Mouse (Mus musculus) forebrain, postnatal 0 days (tissue): ENCODE results near the gene Hdhd3. TPM values are rescaled to one million over a fixed set of nuclear protein-coding genes. Genes with fewer than 3 reads are reported as not detected.

Source experiments
- ATAC-seq: fragments of 200-750 bp; cut with Nextera tagmentation; 2 replicates; pipeline ENCODE4 v1.8.0; 2017; ENCODE audit warnings: mild to moderate bottlenecking, moderate library complexity
- DNase-seq: peaks from one replicate; pipeline ENCODE4 v3.0.0-alpha.2; 2015
- H3K27ac ChIP-seq: fragments of 300-500 bp; sonication (generic); 2 replicates; pipeline ENCODE4 v1.5.1; 2014; ENCODE audit warnings: low read depth, mild to moderate bottlenecking, antibody characterized with exemption, low read length, moderate library complexity, mixed read lengths
- H3K27me3 ChIP-seq: fragments of 300-500 bp; sonication (generic); 2 replicates; pipeline ENCODE4 v1.6.1; 2014; ENCODE audit warnings: mild to moderate bottlenecking, low read length, mixed read lengths; ENCODE audit not compliant: insufficient read depth
- H3K36me3 ChIP-seq: fragments of 300-500 bp; sonication (generic); 2 replicates; pipeline ENCODE4 v1.6.1; 2014; ENCODE audit warnings: mild to moderate bottlenecking, moderate library complexity; ENCODE audit not compliant: insufficient read depth
- H3K4me1 ChIP-seq: fragments of 300-500 bp; sonication (generic); 2 replicates; pipeline ENCODE4 v1.6.1; 2014; ENCODE audit warnings: antibody characterized with exemption; ENCODE audit not compliant: insufficient read depth
- H3K4me2 ChIP-seq: fragments of 300-500 bp; sonication (generic); 2 replicates; pipeline ENCODE4 v1.6.1; 2014; ENCODE audit warnings: low read depth, mild to moderate bottlenecking, moderate library complexity
- H3K4me3 ChIP-seq: fragments of 300-500 bp; sonication (generic); 2 replicates; pipeline ENCODE4 v1.5.1; 2014; ENCODE audit warnings: low read depth, low read length, mixed read lengths
- H3K9ac ChIP-seq: fragments of 300-500 bp; sonication (generic); 2 replicates; pipeline ENCODE4 v1.6.1; 2014; ENCODE audit warnings: mild to moderate bottlenecking
- H3K9me3 ChIP-seq: fragments of 300-500 bp; sonication (generic); 2 replicates; pipeline ENCODE4 v1.6.1; 2016; ENCODE audit warnings: low read length
- CTCF ChIP-seq: sonication (generic); IDR thresholded peaks from 2 replicates; pipeline ENCODE4 v1.5.1; 2016; ENCODE audit warnings: antibody characterized with exemption, control low read depth, low read depth
- WGBS: fragments of 180-500 bp; shearing (Covaris S2); extraction: QIAGEN DNeasy Blood & Tissue Kit; methylation state at CpG from one replicate; pipeline ENCODE4 v1.1.7; 2014; 5-methylcytosine and 5-hydroxymethylcytosine counted together
- polyA plus RNA-seq: library from polyadenylated mRNA; unstranded; fragments of >200 nt; fragmentation: Nextera tagmentation; extraction: Ambion mirVana; gene quantifications from 2 replicates; pipeline ENCODE4 v1.2.1, GENCODE M21; 2015
- total RNA-seq: library from RNA; depleted of rRNA; stranded (reverse); fragments of >200 nt; gene quantifications from 2 replicates; pipeline ENCODE4 v1.2.3, GENCODE M21; 2014

Gene Hdhd3
- total and polyA plus RNA-seq, 2 experiments from 2014 or later: 3.5 to 4.6 TPM

DNA sequence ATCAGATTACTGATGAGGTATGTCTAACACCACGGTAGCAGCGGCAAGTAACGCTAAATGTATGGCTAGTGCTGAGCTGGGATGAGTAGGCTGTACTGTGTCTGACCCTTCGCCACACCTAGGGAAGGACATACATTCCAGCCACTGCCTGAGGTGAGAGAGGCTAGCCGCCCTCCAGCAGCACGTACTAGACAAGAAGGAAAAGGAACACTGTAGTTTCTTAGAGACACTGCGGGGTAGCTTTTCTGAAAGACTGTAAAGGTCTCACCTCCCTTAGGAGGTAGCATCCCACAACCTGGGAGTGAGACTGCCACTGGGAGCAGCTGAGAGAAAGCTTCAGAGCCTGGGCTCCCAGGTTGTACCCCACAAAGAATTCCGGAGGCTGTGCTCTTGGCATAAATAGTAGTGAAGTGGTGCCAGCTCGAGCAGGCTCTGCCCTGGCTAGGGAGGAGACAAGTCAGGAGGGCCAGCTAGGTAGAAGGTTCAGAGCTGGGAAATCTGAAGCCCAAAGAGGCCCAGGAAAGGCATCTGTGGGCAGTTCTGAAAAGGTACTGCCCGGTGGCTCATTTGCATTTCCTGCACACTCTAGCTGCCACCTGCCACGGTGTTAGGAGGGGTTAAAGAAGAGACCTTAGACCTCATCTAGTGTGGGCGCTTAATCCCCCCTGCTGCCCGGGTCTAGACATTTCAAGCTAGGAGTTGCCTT lies 15.3 kb upstream of the Hdhd3 start:
- no peak for DNase-seq
- Histone ChIP-seq H3K27ac (0 out of 2 replicates have a peak overlapping the region, but pooled peaks have one; percentile 9), H3K4me1 (peaks cover 7% of the 10 kb centered on the region; the same call in 1 of the 2 replicates), H3K36me3 (peaks cover under 1% of the 10 kb centered on the region; the same call in 1 of the 2 replicates), H3K27me3 (no peaks in the 10 kb centered on the region), H3K9me3 (no peaks in the 10 kb centered on the region), H3K4me3 (peak overlapping the region; percentile 59), H3K9ac (peak overlapping the region; percentile 68; the same call in 1 of the 2 replicates), H3K4me2 (peak overlapping the region; percentile 72)
- TF ChIP-seq CTCF: no peak
- ATAC-seq: no peak
- WGBS: 49% methylated on average over 13 of the region's 13 CpGs

DNA sequence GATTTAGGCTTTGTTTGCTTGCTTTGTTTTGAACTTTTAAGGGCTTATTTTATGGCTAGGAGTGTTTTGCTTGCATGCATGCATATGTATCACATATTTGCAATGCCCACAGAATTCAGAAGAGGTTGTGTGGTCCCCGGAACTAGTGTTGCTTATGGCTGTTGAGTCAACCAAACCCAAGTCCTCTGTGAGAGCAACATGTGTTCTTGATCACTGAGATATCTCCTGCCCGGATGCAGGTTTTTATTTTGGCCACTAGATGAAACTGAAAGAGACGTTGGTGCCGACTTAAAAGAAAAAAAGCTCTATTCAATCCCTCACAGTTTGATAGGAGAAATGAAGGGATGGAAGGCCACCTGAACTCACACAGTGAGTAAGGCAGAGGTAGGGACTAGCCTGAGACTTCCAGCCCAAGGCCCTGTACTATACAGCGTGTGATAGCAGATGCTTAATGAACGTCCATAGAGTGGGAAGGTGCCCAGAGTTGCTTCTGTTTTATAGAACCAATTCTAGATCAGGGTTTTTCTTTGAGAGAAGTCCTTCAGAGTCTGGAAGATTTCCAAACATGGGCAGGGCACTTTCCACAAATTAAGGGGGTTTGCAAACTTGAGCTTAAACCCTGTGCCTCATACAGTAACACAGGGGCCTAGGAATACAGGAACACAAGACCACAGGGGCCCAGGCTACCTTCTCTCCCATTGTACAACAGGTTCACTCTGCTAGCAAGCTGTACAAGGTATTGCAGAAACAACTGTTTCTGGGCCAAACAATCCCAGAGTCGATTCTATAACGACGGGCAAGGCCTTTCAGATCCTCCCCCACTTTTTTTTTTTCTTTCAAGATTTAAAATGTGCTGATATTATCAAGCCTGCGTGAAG lies 14.5 kb upstream of the Hdhd3 start:
- H3K36me3 ChIP-seq: peaks cover 8% of the 10 kb centered on the region
- H3K27ac ChIP-seq: no peak overlapping the region
- WGBS: 77% methylated on average over 10 of the region's 10 CpGs
- TF ChIP-seq CTCF: no peak
- no peaks in the 10 kb centered on the region for H3K27me3 ChIP-seq
- H3K9ac ChIP-seq: no peak overlapping the region
- no peak overlapping the region for H3K4me3 ChIP-seq
- H3K9me3 ChIP-seq: no peaks in the 10 kb centered on the region
- no peak for ATAC-seq
- peaks cover 7% of the 10 kb centered on the region; the same call in 1 of the 2 replicates for H3K4me1 ChIP-seq
- no peak for DNase-seq
- H3K4me2 ChIP-seq: no peak overlapping the region

DNA sequence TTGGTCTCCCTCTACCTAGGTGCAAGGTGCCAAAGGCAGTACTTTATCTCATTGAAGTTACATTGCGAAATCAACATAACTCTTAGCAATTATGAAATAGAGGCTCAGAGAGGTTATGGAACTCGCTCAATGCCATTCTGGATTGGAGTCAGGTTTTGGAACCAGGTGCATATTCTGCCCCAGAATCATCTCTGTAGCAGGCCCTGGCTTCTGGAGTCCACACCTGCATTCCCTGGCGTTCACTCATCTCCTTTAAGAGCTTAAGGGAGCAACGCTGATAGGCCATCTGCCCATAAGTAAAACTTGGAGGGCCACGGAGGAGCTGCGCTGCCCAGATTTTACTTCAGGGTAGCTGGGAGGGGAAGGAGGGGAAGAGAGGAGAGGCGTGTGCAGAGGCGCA lies 13.8 kb upstream of the Hdhd3 start:
- 91% methylated on average over 8 of the region's 8 CpGs for WGBS
- Histone ChIP-seq H3K4me3 (no peak overlapping the region), H3K9me3 (no peaks in the 10 kb centered on the region), H3K36me3 (peaks cover 16% of the 10 kb centered on the region), H3K27me3 (no peaks in the 10 kb centered on the region), H3K4me2 (no peak overlapping the region), H3K27ac (no peak overlapping the region), H3K9ac (no peak overlapping the region), H3K4me1 (peaks cover 7% of the 10 kb centered on the region; the same call in 1 of the 2 replicates)
- TF ChIP-seq CTCF: no peak
- DNase-seq: no peak
- ATAC-seq: no peak

DNA sequence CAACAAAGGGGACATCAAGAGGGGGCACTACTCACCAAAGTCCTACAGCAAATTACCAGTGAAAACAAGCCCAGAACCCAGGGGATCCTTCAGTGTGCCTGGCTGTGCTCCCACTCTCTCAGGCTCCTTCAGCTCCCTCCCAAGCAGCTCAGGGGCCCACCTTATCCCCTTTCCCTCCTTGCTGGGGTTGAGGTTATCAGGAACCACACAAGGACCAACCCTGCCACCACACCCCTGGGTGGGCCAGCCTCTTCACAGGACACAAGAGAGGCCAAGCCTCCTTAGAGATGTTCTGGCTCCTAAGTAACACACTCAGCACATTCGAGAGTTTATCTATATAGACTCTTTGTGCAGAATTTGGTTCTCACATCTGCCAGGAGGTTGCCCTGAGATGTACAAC lies 13.3 kb upstream of the Hdhd3 start:
- Histone ChIP-seq H3K27me3 (no peaks in the 10 kb centered on the region), H3K4me2 (no peak overlapping the region), H3K27ac (no peak overlapping the region), H3K9ac (no peak overlapping the region), H3K36me3 (peaks cover 20% of the 10 kb centered on the region), H3K4me1 (peaks cover 7% of the 10 kb centered on the region; the same call in 1 of the 2 replicates), H3K4me3 (no peak overlapping the region), H3K9me3 (no peaks in the 10 kb centered on the region)
- ATAC-seq (no peak), DNase-seq (no peak)
- TF ChIP-seq CTCF: no peak
- WGBS: 77% methylated on average over 1 of the region's 1 CpGs

GRCm38 (mm10) chr4:62516079-62516478 lies 12.8 kb upstream of the Hdhd3 start:
- H3K9me3 ChIP-seq: no peaks in the 10 kb centered on the region
- no peak overlapping the region for H3K4me3 ChIP-seq
- no peak for TF ChIP-seq CTCF
- no peak for ATAC-seq
- no peak for DNase-seq
- H3K36me3 ChIP-seq: peaks cover 25% of the 10 kb centered on the region
- 60% methylated on average over 2 of the region's 2 CpGs for WGBS
- H3K27ac ChIP-seq: no peak overlapping the region
- H3K4me2 ChIP-seq: no peak overlapping the region
- no peaks in the 10 kb centered on the region for H3K27me3 ChIP-seq
- no peak overlapping the region for H3K9ac ChIP-seq
- peaks cover 7% of the 10 kb centered on the region; the same call in 1 of the 2 replicates for H3K4me1 ChIP-seq

GRCm38 (mm10) chr4:62515490-62515889 lies 12.2 kb upstream of the Hdhd3 start:
- Histone ChIP-seq H3K9ac (no peak overlapping the region), H3K4me1 (peaks cover 7% of the 10 kb centered on the region; the same call in 1 of the 2 replicates), H3K27ac (no peak overlapping the region), H3K9me3 (no peaks in the 10 kb centered on the region), H3K4me3 (no peak overlapping the region), H3K27me3 (no peaks in the 10 kb centered on the region), H3K36me3 (peaks cover 30% of the 10 kb centered on the region), H3K4me2 (no peak overlapping the region)
- ATAC-seq: no peak
- 87% methylated on average over 3 of the region's 3 CpGs for WGBS
- no peak for TF ChIP-seq CTCF
- DNase-seq: no peak

DNA sequence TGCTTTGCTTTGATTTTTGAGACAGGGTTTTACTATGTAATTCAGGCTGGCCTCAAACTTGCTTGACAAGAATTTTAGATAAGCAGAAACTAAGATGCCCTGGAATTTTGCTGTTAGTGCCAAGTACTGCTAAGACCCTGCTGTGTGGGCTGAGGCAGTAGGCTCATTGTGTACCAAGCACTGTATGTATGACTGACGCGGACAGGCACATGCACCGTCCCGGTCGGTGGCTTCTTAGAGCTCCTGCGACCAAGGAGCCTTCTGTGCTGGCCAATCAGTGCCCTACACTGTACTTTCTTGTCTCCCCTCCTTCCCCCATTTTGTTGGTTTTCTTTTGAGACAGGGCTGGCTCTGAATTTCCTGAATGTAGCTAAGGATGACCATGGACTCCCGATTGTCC lies 11.7 kb upstream of the Hdhd3 start:
- TF ChIP-seq CTCF: no peak
- ATAC-seq (no peak), DNase-seq (no peak)
- no peak overlapping the region for H3K27ac ChIP-seq
- peaks cover 35% of the 10 kb centered on the region for H3K36me3 ChIP-seq
- H3K4me2 ChIP-seq: no peak overlapping the region
- peaks cover 7% of the 10 kb centered on the region; the same call in 1 of the 2 replicates for H3K4me1 ChIP-seq
- 82% methylated on average over 7 of the region's 7 CpGs for WGBS
- no peak overlapping the region for H3K9ac ChIP-seq
- H3K4me3 ChIP-seq: no peak overlapping the region
- H3K9me3 ChIP-seq: no peaks in the 10 kb centered on the region
- H3K27me3 ChIP-seq: no peaks in the 10 kb centered on the region
